Mouse (Mus musculus): ENCODE data around the gene Atxn1l. TPM values are rescaled to one million over a fixed set of nuclear protein-coding genes. Genes with fewer than 3 reads are reported as not detected.

Gene Atxn1l
- total RNA-seq, 2 experiments from 2014 or later = 35.0 to 40.3 TPM

GRCm38 (mm10) chr8:109687248-109687647, 50.3 kb downstream of the Atxn1l start:
- no peak for DNase-seq (ENCODE audit: extremely low spot score in 1 of 2, low spot score in 2 of 2)
- intact Hi-C loops (cut with DNase I) = no loop called here

- no peak for DNase-seq (ENCODE audit: extremely low spot score in 1 of 2, low spot score in 2 of 2)
- intact Hi-C loops (cut with DNase I) = no loop called here
Observed at GRCm38 (mm10) chr8:109682120-109682519, 55.4 kb downstream of the Atxn1l start.

GRCm38 (mm10) chr8:109681535-109681934, 56.0 kb downstream of the Atxn1l start:
- intact Hi-C loops (cut with DNase I) = no loop called here
- no peak for DNase-seq (ENCODE audit: extremely low spot score in 1 of 2, low spot score in 2 of 2)

Other genes starting within 250 kb of the Atxn1l start
- gene Pmfbp1, start 243.7 kb downstream of the Atxn1l start, total RNA-seq (2021) = under 1 TPM; 0.22 to 0.58 TPM
- gene Dhx38, start 171.9 kb downstream of the Atxn1l start, total RNA-seq (2021) = 10 to 100 TPM; 21.9 to 24.1 TPM
- 10 to 100 TPM; 10.7 to 11.7 TPM for gene Txnl4b, start 171.8 kb downstream of the Atxn1l start, total RNA-seq (2021)
- gene Hp, start 158.6 kb downstream of the Atxn1l start, total RNA-seq (2021) = not detected
- 10 to 100 TPM; 16.4 to 19.8 TPM for gene Dhodh, start 129.1 kb downstream of the Atxn1l start, total RNA-seq (2021)
- gene Pkd1l3, start 123.2 kb downstream of the Atxn1l start, total RNA-seq (2021) = under 1 TPM; 0.54 to 0.65 TPM
- gene Ist1, start 44.5 kb downstream of the Atxn1l start, total RNA-seq (2021) = 10 to 100 TPM; 79.7 to 80.9 TPM
- gene Zfp821, start 32.2 kb downstream of the Atxn1l start, total RNA-seq (2021) = 10 to 100 TPM; 64.8 to 69.0 TPM
- 10 to 100 TPM; 92.9 to 95.8 TPM for gene Ap1g1, start 40.8 kb upstream of the Atxn1l start, total RNA-seq (2021)
- 10 to 100 TPM; 29.5 to 29.8 TPM for gene Phlpp2, start 130.8 kb upstream of the Atxn1l start, total RNA-seq (2021)
- under 1 TPM in 1 of 2 experiments, not detected in 1; 0.30 TPM for gene Marveld3, start 224.5 kb upstream of the Atxn1l start, total RNA-seq (2021)

Measured in left cerebral cortex, postnatal 10 days (tissue).